Mouse (Mus musculus) liver, adult 2 months (tissue): ENCODE data around the gene Pgm5. TPM values are rescaled to one million over a fixed set of nuclear protein-coding genes. Genes with fewer than 3 reads are reported as not detected.
"Not testable (repeated sequence)": the region's sequence is repeated elsewhere in the genome, so short reads cannot be mapped to it uniquely, and the experiment has no call there.

Experiments
- DNase-seq: peaks from one replicate; pipeline ENCODE4 v3.0.0-alpha.2; 2011; ENCODE audit warnings: low read depth, low spot score; ENCODE audit errors: extremely low read depth
- H3K27ac ChIP-seq: fragments of 200-500 bp; replicated peaks from 2 replicates; pipeline ENCODE4 v1.5.1; 2012; ENCODE audit warnings: low read depth, mild to moderate bottlenecking, control low read depth, inconsistent platforms, low read length; ENCODE audit not compliant: insufficient read depth
- H3K27me3 ChIP-seq: fragments of 200-500 bp; 2 replicates; pipeline ENCODE4 v1.6.1; 2012; ENCODE audit warnings: mild to moderate bottlenecking, moderate library complexity, low read length, inconsistent platforms; ENCODE audit not compliant: control insufficient read depth, insufficient read depth
- H3K36me3 ChIP-seq: fragments of 200-500 bp; 2 replicates; pipeline ENCODE4 v1.6.1; 2012; ENCODE audit warnings: low read length, inconsistent platforms; ENCODE audit not compliant: control insufficient read depth, insufficient read depth
- H3K4me1 ChIP-seq: fragments of 200-500 bp; 2 replicates; pipeline ENCODE4 v1.6.1; 2011; ENCODE audit warnings: low read length; ENCODE audit not compliant: control insufficient read depth, insufficient read depth
- H3K4me3 ChIP-seq: fragments of 200-500 bp; 2 replicates; pipeline ENCODE4 v1.5.1; 2011; ENCODE audit warnings: low read depth, mild to moderate bottlenecking, control low read depth, low read length, moderate library complexity; ENCODE audit not compliant: insufficient read depth
- H3K79me2 ChIP-seq: fragments of 200-500 bp; 2 replicates; pipeline ENCODE4 v1.6.1; 2012; ENCODE audit warnings: inconsistent platforms, mild to moderate bottlenecking, low read length, moderate library complexity; ENCODE audit not compliant: control insufficient read depth, insufficient read depth
- H3K9ac ChIP-seq: fragments of 200-500 bp; 2 replicates; pipeline ENCODE4 v1.6.1; 2012; ENCODE audit warnings: low read depth, mild to moderate bottlenecking, control low read depth, inconsistent platforms, low read length
- CTCF ChIP-seq: fragments of 200-500 bp; IDR thresholded peaks from 2 replicates; pipeline ENCODE4 v1.5.1; 2011; ENCODE audit warnings: low read depth, low read length, control low read depth
- POLR2A ChIP-seq: fragments of 200-500 bp; IDR thresholded peaks from 2 replicates; pipeline ENCODE4 v1.6.1; 2011; ENCODE audit warnings: low read length, control low read depth; ENCODE audit not compliant: insufficient read depth; ENCODE audit errors: extremely low read depth
- WGBS: fragments of 180-500 bp; shearing (Covaris S2); methylation state at CpG from one replicate; pipeline ENCODE4 v1.1.7; 2018; 5-methylcytosine and 5-hydroxymethylcytosine counted together
- polyA plus RNA-seq: library from polyadenylated mRNA; depleted of rRNA; stranded (reverse); fragments of >200 nt; gene quantifications from 2 replicates; pipeline ENCODE4 v1.2.3, GENCODE M21; 2012
- total RNA-seq: library from RNA; depleted of rRNA; stranded (reverse); fragments of >200 nt; gene quantifications from 2 replicates; pipeline ENCODE4 v1.2.3, GENCODE M21; 2014

Gene Pgm5
- total and polyA plus RNA-seq, 2 experiments, result 0.46 to 1.7 TPM

GRCm38 (mm10) chr19:24881237-24881636 is 19.6 kb upstream of the Pgm5 start:
- Histone ChIP-seq H3K27me3 (no peaks in the 10 kb centered on the region), H3K27ac (no peak overlapping the region), H3K9ac (no peak overlapping the region), H3K36me3 (no peaks in the 10 kb centered on the region), H3K4me3 (no peak overlapping the region), H3K79me2 (no peaks in the 10 kb centered on the region), H3K4me1 (no peaks in the 10 kb centered on the region)
- TF ChIP-seq CTCF (no peak), POLR2A (no peak)
- WGBS, result 77% methylated on average over 4 of the region's 4 CpGs
- no peak for DNase-seq

- H3K36me3 ChIP-seq, H3K9ac ChIP-seq, H3K27ac ChIP-seq, H3K4me3 ChIP-seq, H3K27me3 ChIP-seq, H3K79me2 ChIP-seq, DNase-seq, H3K4me1 ChIP-seq: not testable (repeated sequence)
- WGBS, result 77% methylated on average over 23 of the region's 26 CpGs
Measured at GRCm38 (mm10) chr19:24875129-24875870, 13.6 kb upstream of the Pgm5 start, which contains the start of gene Gm10053. TSS of gene Gm10053 (plus strand) at chr19:24875686.

- no peaks in the 10 kb centered on the region for H3K4me1 ChIP-seq
- no peak overlapping the region for H3K9ac ChIP-seq
- H3K79me2 ChIP-seq, result no peaks in the 10 kb centered on the region
- no peaks in the 10 kb centered on the region for H3K27me3 ChIP-seq
- no peak for DNase-seq
- H3K27ac ChIP-seq, result no peak overlapping the region
- no peak overlapping the region for H3K4me3 ChIP-seq
- TF ChIP-seq POLR2A (no peak), CTCF (no peak)
- 53% methylated on average over 2 of the region's 2 CpGs for WGBS
- no peaks in the 10 kb centered on the region for H3K36me3 ChIP-seq
Measured at GRCm38 (mm10) chr19:24873873-24874272, 12.2 kb upstream of the Pgm5 start.

GRCm38 (mm10) chr19:24871037-24871635 is 9.5 kb upstream of the Pgm5 start:
- no peaks in the 10 kb centered on the region for H3K4me1 ChIP-seq
- no peaks in the 10 kb centered on the region for H3K27me3 ChIP-seq
- no peaks in the 10 kb centered on the region for H3K79me2 ChIP-seq
- no peaks in the 10 kb centered on the region for H3K36me3 ChIP-seq
- TF ChIP-seq CTCF (peak; percentile 84), POLR2A (no peak)
- no peak overlapping the region for H3K4me3 ChIP-seq
- no peak overlapping the region for H3K9ac ChIP-seq
- no peak overlapping the region for H3K27ac ChIP-seq
- peak; percentile 26 for DNase-seq
- WGBS, result 23% methylated on average over 18 of the region's 18 CpGs

GRCm38 (mm10) chr19:24865436-24865835 is 3.8 kb upstream of the Pgm5 start:
- DNase-seq, result no peak
- H3K9ac ChIP-seq, result no peak overlapping the region
- peaks cover 7% of the 10 kb centered on the region for H3K27me3 ChIP-seq
- no peaks in the 10 kb centered on the region for H3K4me1 ChIP-seq
- no peak overlapping the region for H3K27ac ChIP-seq
- H3K79me2 ChIP-seq, result no peaks in the 10 kb centered on the region
- no peaks in the 10 kb centered on the region for H3K36me3 ChIP-seq
- TF ChIP-seq CTCF, result no peak
- TF ChIP-seq POLR2A, result no peak
- no peak overlapping the region for H3K4me3 ChIP-seq
- 83% methylated on average over 9 of the region's 9 CpGs for WGBS

GRCm38 (mm10) chr19:24861276-24861611 is 411 bp downstream of the Pgm5 start:
- peak overlapping the region; percentile 55 for H3K4me3 ChIP-seq
- H3K79me2 ChIP-seq, result no peaks in the 10 kb centered on the region
- H3K36me3 ChIP-seq, result no peaks in the 10 kb centered on the region
- H3K27me3 ChIP-seq, result peaks cover 7% of the 10 kb centered on the region
- H3K27ac ChIP-seq, result no peak overlapping the region
- H3K4me1 ChIP-seq, result no peaks in the 10 kb centered on the region
- WGBS, result 22% methylated on average over 13 of the region's 13 CpGs
- peak overlapping the region; percentile 69 for H3K9ac ChIP-seq
- no peak for TF ChIP-seq POLR2A
- TF ChIP-seq CTCF, result no peak
- DNase-seq, result no peak
